Mouse (Mus musculus): ENCODE measurements around the gene Map3k11. TPM values are rescaled to one million over a fixed set of nuclear protein-coding genes. Genes with fewer than 3 reads are reported as not detected.
"Not testable (repeated sequence)": the region's sequence is repeated elsewhere in the genome, so short reads cannot be mapped to it uniquely, and the experiment has no call there.

Map3k11 gene
- polyA plus RNA-seq, 1 experiment from 2014 or later: 22.7 TPM

GRCm38 (mm10) chr19:5684985-5685384, 3.6 kb upstream of the Map3k11 start:
- Histone ChIP-seq H3K27ac (no peak overlapping the region), H3K36me3 (peaks cover 66% of the 10 kb centered on the region), H3K27me3 (no peaks in the 10 kb centered on the region), H3K9ac (no peak overlapping the region), H3K4me2 (no peak overlapping the region), H3K9me3 (no peaks in the 10 kb centered on the region), H3K4me1 (peaks cover 15% of the 10 kb centered on the region), H3K4me3 (no peak overlapping the region)
- 90% methylated on average over 13 of the region's 13 CpGs for WGBS
- ATAC-seq (ENCODE audit: insufficient number of reproducible peaks, low FRiP score, low TSS enrichment, low read depth): no peak

- peaks cover 61% of the 10 kb centered on the region for H3K36me3 ChIP-seq
- H3K4me3 ChIP-seq: no peak overlapping the region
- H3K4me1 ChIP-seq: peaks cover 19% of the 10 kb centered on the region
- H3K9me3 ChIP-seq: no peaks in the 10 kb centered on the region
- WGBS: 94% methylated on average over 19 of the region's 19 CpGs
- no peak overlapping the region for H3K27ac ChIP-seq
- H3K9ac ChIP-seq: no peak overlapping the region
- no peak overlapping the region for H3K4me2 ChIP-seq
- no peak for ATAC-seq (ENCODE audit: insufficient number of reproducible peaks, low FRiP score, low TSS enrichment, low read depth)
- H3K27me3 ChIP-seq: no peaks in the 10 kb centered on the region
Measured at GRCm38 (mm10) chr19:5685431-5685830, 3.1 kb upstream of the Map3k11 start.

GRCm38 (mm10) chr19:5685861-5686260, 2.7 kb upstream of the Map3k11 start:
- H3K4me2 ChIP-seq: no peak overlapping the region
- WGBS: 95% methylated on average over 11 of the region's 11 CpGs
- H3K4me1 ChIP-seq: peaks cover 23% of the 10 kb centered on the region
- ATAC-seq (ENCODE audit: insufficient number of reproducible peaks, low FRiP score, low TSS enrichment, low read depth): no peak
- no peak overlapping the region for H3K27ac ChIP-seq
- no peaks in the 10 kb centered on the region for H3K9me3 ChIP-seq
- H3K27me3 ChIP-seq: no peaks in the 10 kb centered on the region
- H3K9ac ChIP-seq: no peak overlapping the region
- peaks cover 57% of the 10 kb centered on the region for H3K36me3 ChIP-seq
- H3K4me3 ChIP-seq: no peak overlapping the region

GRCm38 (mm10) chr19:5686437-5686836, 2.1 kb upstream of the Map3k11 start:
- 90% methylated on average over 13 of the region's 13 CpGs for WGBS
- H3K27ac ChIP-seq: no peak overlapping the region
- no peak overlapping the region for H3K9ac ChIP-seq
- no peak overlapping the region for H3K4me3 ChIP-seq
- peaks cover 29% of the 10 kb centered on the region for H3K4me1 ChIP-seq
- H3K4me2 ChIP-seq: no peak overlapping the region
- no peaks in the 10 kb centered on the region for H3K9me3 ChIP-seq
- H3K36me3 ChIP-seq: peaks cover 52% of the 10 kb centered on the region
- H3K27me3 ChIP-seq: no peaks in the 10 kb centered on the region
- no peak for ATAC-seq (ENCODE audit: insufficient number of reproducible peaks, low FRiP score, low TSS enrichment, low read depth)

- not testable (repeated sequence) for H3K9me3 ChIP-seq; ATAC-seq (ENCODE audit: insufficient number of reproducible peaks, low FRiP score, low TSS enrichment, low read depth); H3K27ac ChIP-seq; H3K27me3 ChIP-seq
- Histone ChIP-seq H3K4me1 (peaks cover 34% of the 10 kb centered on the region), H3K4me3 (peak overlapping the region; percentile 88; the same call in 1 of the 2 replicates), H3K36me3 (peaks cover 52% of the 10 kb centered on the region), H3K9ac (peak overlapping the region; percentile 85; the same call in 1 of the 2 replicates), H3K4me2 (0 out of 2 replicates have a peak overlapping the region, but pooled peaks have one; percentile 100)
- WGBS: 83% methylated on average over 12 of the region's 12 CpGs
Measured at GRCm38 (mm10) chr19:5686954-5687353, 1.6 kb upstream of the Map3k11 start.

GRCm38 (mm10) chr19:5687738-5688137, 804 bp upstream of the Map3k11 start:
- H3K9ac ChIP-seq: peak overlapping the region; percentile 85
- no peaks in the 10 kb centered on the region for H3K27me3 ChIP-seq
- no peaks in the 10 kb centered on the region for H3K9me3 ChIP-seq
- H3K36me3 ChIP-seq: peaks cover 48% of the 10 kb centered on the region
- peaks cover 42% of the 10 kb centered on the region for H3K4me1 ChIP-seq
- H3K27ac ChIP-seq: peak overlapping the region; percentile 97
- peak overlapping the region; percentile 100 for H3K4me2 ChIP-seq
- ATAC-seq (ENCODE audit: insufficient number of reproducible peaks, low FRiP score, low TSS enrichment, low read depth): no peak
- 18% methylated on average over 9 of the region's 9 CpGs for WGBS
- H3K4me3 ChIP-seq: peak overlapping the region; percentile 88

GRCm38 (mm10) chr19:5689088-5689428, 516 bp downstream of the Map3k11 start:
- H3K27me3 ChIP-seq: no peaks in the 10 kb centered on the region
- peak overlapping the region; percentile 97 for H3K27ac ChIP-seq
- H3K4me1 ChIP-seq: peaks cover 54% of the 10 kb centered on the region
- H3K4me2 ChIP-seq: peak overlapping the region; percentile 100
- H3K36me3 ChIP-seq: peaks cover 47% of the 10 kb centered on the region
- peak overlapping the region; percentile 88 for H3K4me3 ChIP-seq
- no peak for ATAC-seq (ENCODE audit: insufficient number of reproducible peaks, low FRiP score, low TSS enrichment, low read depth)
- under 1% methylated on average over 7 of the region's 7 CpGs for WGBS
- H3K9me3 ChIP-seq: no peaks in the 10 kb centered on the region
- H3K9ac ChIP-seq: peak overlapping the region; percentile 78

- H3K27ac ChIP-seq: peak overlapping the region; percentile 97
- peaks cover 54% of the 10 kb centered on the region for H3K4me1 ChIP-seq
- peak overlapping the region; percentile 100 for H3K4me2 ChIP-seq
- WGBS: 8% methylated on average over 42 of the region's 42 CpGs
- ATAC-seq (ENCODE audit: insufficient number of reproducible peaks, low FRiP score, low TSS enrichment, low read depth): peak; percentile 52
- no peaks in the 10 kb centered on the region for H3K27me3 ChIP-seq
- no peaks in the 10 kb centered on the region for H3K9me3 ChIP-seq
- peak overlapping the region; percentile 88 for H3K4me3 ChIP-seq
- peak overlapping the region; percentile 78 for H3K9ac ChIP-seq
- H3K36me3 ChIP-seq: peaks cover 46% of the 10 kb centered on the region
Measured at GRCm38 (mm10) chr19:5689565-5690342, 1.2 kb downstream of the Map3k11 start.

GRCm38 (mm10) chr19:5690343-5690735, 1.8 kb downstream of the Map3k11 start:
- peak overlapping the region; percentile 78 for H3K9ac ChIP-seq
- no peak for ATAC-seq (ENCODE audit: insufficient number of reproducible peaks, low FRiP score, low TSS enrichment, low read depth)
- 55% methylated on average over 15 of the region's 15 CpGs for WGBS

GRCm38 (mm10) chr19:5691601-5692000, 3.1 kb downstream of the Map3k11 start:
- no peak for ATAC-seq (ENCODE audit: insufficient number of reproducible peaks, low FRiP score, low TSS enrichment, low read depth)
- 76% methylated on average over 5 of the region's 5 CpGs for WGBS
- Histone ChIP-seq H3K27me3 (no peaks in the 10 kb centered on the region), H3K4me3 (peak overlapping the region; percentile 88), H3K9ac (peak overlapping the region; percentile 31; the same call in 1 of the 2 replicates), H3K4me1 (peaks cover 59% of the 10 kb centered on the region), H3K4me2 (peak overlapping the region; percentile 100), H3K9me3 (no peaks in the 10 kb centered on the region), H3K36me3 (peaks cover 46% of the 10 kb centered on the region), H3K27ac (peak overlapping the region; percentile 54; the same call in 1 of the 2 replicates)

More at GRCm38 (mm10) chr19:5690343-5690735, 1.8 kb downstream of the Map3k11 start:
- Histone ChIP-seq H3K36me3 (peaks cover 46% of the 10 kb centered on the region), H3K4me1 (peaks cover 53% of the 10 kb centered on the region), H3K4me3 (peak overlapping the region; percentile 88), H3K27ac (peak overlapping the region; percentile 97), H3K9me3 (no peaks in the 10 kb centered on the region), H3K27me3 (no peaks in the 10 kb centered on the region), H3K4me2 (peak overlapping the region; percentile 100)

GRCm38 (mm10) chr19:5692086-5692912, 3.8 kb downstream of the Map3k11 start:
- ATAC-seq (ENCODE audit: insufficient number of reproducible peaks, low FRiP score, low TSS enrichment, low read depth): no peak

More at GRCm38 (mm10) chr19:5692086-5692912, 3.8 kb downstream of the Map3k11 start:
- no peaks in the 10 kb centered on the region for H3K27me3 ChIP-seq
- peak overlapping the region; percentile 88 for H3K4me3 ChIP-seq
- peaks cover 53% of the 10 kb centered on the region for H3K36me3 ChIP-seq
- H3K4me1 ChIP-seq: peaks cover 55% of the 10 kb centered on the region
- H3K9me3 ChIP-seq: no peaks in the 10 kb centered on the region
- peak overlapping the region; percentile 65; the same call in 1 of the 2 replicates for H3K27ac ChIP-seq
- H3K4me2 ChIP-seq: peak overlapping the region; percentile 100
- WGBS: 57% methylated on average over 10 of the region's 10 CpGs
- H3K9ac ChIP-seq: peak overlapping the region; percentile 31

Data from limb, embryonic 15.5 days (tissue).